Mouse (Mus musculus): ENCODE data around the gene Gpr108.

Gpr108 gene

GRCm38 (mm10) chr17:57276634-57277121 lies 28.4 kb upstream of the Gpr108 start:
- POLR2A ChIA-PET, result interaction anchor here in 3 of 4 experiments (0.6 to 2.7 kb wide), 9 partner anchors 11 to 265 kb away, joined by 3 to 12 read pairs (median 4); partner anchors contain the start of genes Gpr108 (in 3 of the 3), Gm17949 (in 1 of the 3), Gtf2f1 (in 1 of the 3) and Khsrp (in 1 of the 3)
- CTCF ChIA-PET, result interaction anchor here (0.5 to 2.6 kb wide), 37 partner anchors 10 to 279 kb away, joined by 3 to 30 read pairs (median 4); partner anchors contain the start of genes Gpr108 (in 4 of the 4), Alkbh7 (in 1 of the 4) and Trip10 (in 1 of the 4)

- POLR2A ChIA-PET, result interaction anchor here (0.5 to 2.7 kb wide), 13 partner anchors 10 to 265 kb away, joined by 3 to 12 read pairs (median 4); partner anchors contain the start of genes Gpr108 (in 3 of the 4), Khsrp (in 2 of the 4), Gm17949 (in 1 of the 4) and Gtf2f1 (in 1 of the 4)
- CTCF ChIA-PET, result interaction anchor here (0.6 to 2.6 kb wide), 28 partner anchors 10 to 225 kb away, joined by 3 to 30 read pairs (median 5); partner anchors contain the start of genes Gpr108 (in 4 of the 4) and Trip10 (in 1 of the 4)
Observed at GRCm38 (mm10) chr17:57275997-57276351, 27.7 kb upstream of the Gpr108 start.

- POLR2A ChIA-PET, result interaction anchor here (0.5 to 2.7 kb wide), 10 partner anchors 10 to 511 kb away, joined by 3 to 12 read pairs (median 4); partner anchors contain the start of genes Gpr108 (in 2 of the 4), Khsrp (in 2 of the 4), Dus3l (in 1 of the 4) and Trip10 (in 1 of the 4)
- CTCF ChIA-PET, result interaction anchor here (0.6 to 2.6 kb wide), 16 partner anchors 9 to 224 kb away, joined by 3 to 30 read pairs (median 5); partner anchors contain the start of gene Gpr108 (in 1 of the 4)
Observed at GRCm38 (mm10) chr17:57275111-57275996, 27.1 kb upstream of the Gpr108 start.

- POLR2A ChIA-PET, result interaction anchor here in 3 of 4 experiments (0.7 to 2.7 kb wide), 8 partner anchors 11 to 243 kb away, joined by 3 to 12 read pairs (median 4); partner anchors contain the start of genes Gpr108 (in 2 of the 3), Khsrp (in 1 of the 3) and Trip10 (in 1 of the 3)
- CTCF ChIA-PET, result interaction anchor here in 1 of 4 experiments (0.7 to 2.6 kb wide), 3 partner anchors 13 to 278 kb away, joined by 3 to 11 read pairs (median 3); partner anchors contain the start of gene Alkbh7
Observed at GRCm38 (mm10) chr17:57274686-57275085, 26.4 kb upstream of the Gpr108 start.

- POLR2A ChIA-PET, result interaction anchor here in 2 of 4 experiments (0.6 to 1.1 kb wide), 3 partner anchors 10 to 39 kb away, joined by 3 read pairs; partner anchors contain the start of gene Gpr108 (in 1 of the 2)
- CTCF ChIA-PET, result interaction anchor here in 2 of 4 experiments (0.6 to 1.3 kb wide), 3 partner anchors 31 to 1302 kb away, joined by 3 read pairs; no protein-coding TSS in a partner anchor
Observed at GRCm38 (mm10) chr17:57273846-57274245, 25.6 kb upstream of the Gpr108 start.

GRCm38 (mm10) chr17:57271301-57271700 lies 23.1 kb upstream of the Gpr108 start:
- CTCF ChIA-PET, result interaction anchor here in 1 of 4 experiments (1.1 kb wide), 1 partner anchor 23 kb away, joined by 3 read pairs; the partner anchor contains the start of gene Gpr108
- POLR2A ChIA-PET, result interaction anchor here in 1 of 4 experiments (0.9 kb wide), 1 partner anchor 19 kb away, joined by 5 read pairs; no protein-coding TSS in a partner anchor

- POLR2A ChIA-PET, result no interaction called here
- CTCF ChIA-PET, result interaction anchor here in 1 of 4 experiments (0.6 kb wide), 1 partner anchor 48 kb away, joined by 5 read pairs; no protein-coding TSS in a partner anchor
Observed at GRCm38 (mm10) chr17:57267556-57268126, 19.4 kb upstream of the Gpr108 start.

GRCm38 (mm10) chr17:57264972-57265945 lies 17.0 kb upstream of the Gpr108 start:
- POLR2A ChIA-PET, result interaction anchor here (0.7 to 2.8 kb wide), 5 partner anchors 11 to 554 kb away, joined by 3 to 7 read pairs (median 5); partner anchors contain the start of genes Gpr108 (in 1 of the 4) and Khsrp (in 1 of the 4)

GRCm38 (mm10) chr17:57264164-57264563 lies 15.9 kb upstream of the Gpr108 start:
- ChIA-PET POLR2A (interaction anchor here in 3 of 4 experiments (0.6 to 2.8 kb wide), 9 partner anchors 10 to 233 kb away, joined by 3 to 7 read pairs (median 3); partner anchors contain the start of gene Khsrp (in 1 of the 3)), CTCF (interaction anchor here in 1 of 4 experiments (1.3 kb wide), 1 partner anchor 13 kb away, joined by 5 read pairs; no protein-coding TSS in a partner anchor)

More at GRCm38 (mm10) chr17:57264972-57265945, 17.0 kb upstream of the Gpr108 start:
- CTCF ChIA-PET, result interaction anchor here in 3 of 4 experiments (0.6 to 1.9 kb wide), 8 partner anchors 11 to 476 kb away, joined by 3 to 5 read pairs (median 4); partner anchors contain the start of gene Gpr108 (in 2 of the 3)

GRCm38 (mm10) chr17:57262901-57263550 lies 14.8 kb upstream of the Gpr108 start:
- POLR2A ChIA-PET, result interaction anchor here in 3 of 4 experiments (0.8 to 2.4 kb wide), 12 partner anchors 9 to 43 kb away, joined by 3 to 16 read pairs (median 3); no protein-coding TSS in a partner anchor
- CTCF ChIA-PET, result interaction anchor here in 3 of 4 experiments (0.6 to 3.4 kb wide), 6 partner anchors 13 to 224 kb away, joined by 3 to 11 read pairs (median 4); partner anchors contain the start of gene Gpr108 (in 1 of the 3)

- ChIA-PET CTCF (interaction anchor here in 3 of 4 experiments (0.5 to 3.4 kb wide), 6 partner anchors 14 to 1698 kb away, joined by 3 to 11 read pairs (median 3); no protein-coding TSS in a partner anchor), POLR2A (interaction anchor here in 2 of 4 experiments (0.8 to 2.4 kb wide), 13 partner anchors 9 to 504 kb away, joined by 3 to 16 read pairs (median 4); partner anchors contain the start of genes Gpr108 (in 1 of the 2), Khsrp (in 1 of the 2) and Nrtn (in 1 of the 2))
Observed at GRCm38 (mm10) chr17:57261796-57262195, 13.6 kb upstream of the Gpr108 start.

- ChIA-PET CTCF (interaction anchor here in 3 of 4 experiments (0.5 to 3.4 kb wide), 5 partner anchors 15 to 1699 kb away, joined by 3 to 11 read pairs (median 3); no protein-coding TSS in a partner anchor), POLR2A (interaction anchor here in 2 of 4 experiments (0.9 to 2.4 kb wide), 8 partner anchors 9 to 503 kb away, joined by 3 to 16 read pairs (median 4); partner anchors contain the start of genes Gpr108 (in 1 of the 2) and Nrtn (in 1 of the 2))
Observed at GRCm38 (mm10) chr17:57261286-57261685, 13.0 kb upstream of the Gpr108 start.

- ChIA-PET POLR2A (interaction anchor here in 1 of 4 experiments (2.4 to 2.9 kb wide), 2 partner anchors 8 to 11 kb away, joined by 15 to 16 read pairs; partner anchors contain the start of genes Gpr108 and Trip10), CTCF (interaction anchor here in 1 of 4 experiments (3.4 kb wide), 1 partner anchor 16 kb away, joined by 11 read pairs; no protein-coding TSS in a partner anchor)
Observed at GRCm38 (mm10) chr17:57260351-57260750, 12.1 kb upstream of the Gpr108 start.

- ChIA-PET POLR2A (interaction anchor here in 1 of 4 experiments (2.9 kb wide), 1 partner anchor 10 kb away, joined by 15 read pairs; the partner anchor contains the start of genes Gpr108 and Trip10), CTCF (interaction anchor here in 2 of 4 experiments (1.2 to 3.4 kb wide), 2 partner anchors 16 to 75 kb away, joined by 3 to 11 read pairs; no protein-coding TSS in a partner anchor)
Observed at GRCm38 (mm10) chr17:57259742-57260141, 11.5 kb upstream of the Gpr108 start.

GRCm38 (mm10) chr17:57258191-57258590 lies 9.9 kb upstream of the Gpr108 start:
- POLR2A ChIA-PET, result interaction anchor here in 1 of 4 experiments (2.9 kb wide), 1 partner anchor 9 kb away, joined by 15 read pairs; the partner anchor contains the start of genes Gpr108 and Trip10
- CTCF ChIA-PET, result no interaction called here
